Mouse (Mus musculus) kidney, postnatal 36 days (tissue): Measurements from ENCODE around the gene Tgfbr3l.
A peak's percentile ranks its signal among the peaks of the same experiment; 100 is the strongest.

Source experiments
- DNase-seq, 2 experiments: peaks; one replicate each; pipeline ENCODE4 v3.0.0; 2021 to 2022; ENCODE audit warnings: mixed read lengths in 2 of 2

Gene Tgfbr3l

GRCm38 (mm10) chr8:4247951-4248540 lies at the start of gene Tgfbr3l:
Gene Tgfbr3l, plus strand, starts transcription at chr8:4248214.
- no peak for DNase-seq

DNA sequence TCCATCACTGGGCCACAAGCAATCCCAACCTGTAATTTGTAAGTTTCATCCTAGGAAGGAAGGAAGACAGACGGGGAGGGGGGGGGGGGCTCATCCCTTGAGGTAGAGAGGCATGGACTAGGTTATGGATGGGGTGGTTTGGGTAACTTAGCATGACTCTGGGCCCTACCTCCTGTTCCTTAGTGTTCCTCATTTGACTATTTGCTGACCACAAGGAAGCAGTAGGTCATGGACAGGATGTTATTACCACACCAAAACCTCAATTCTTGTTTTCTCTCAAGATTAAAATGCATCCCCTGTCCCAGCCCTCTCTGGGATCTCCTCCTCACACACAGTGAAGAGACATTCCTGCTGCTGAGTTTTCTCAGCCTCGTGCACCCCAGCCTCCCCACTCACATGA lies 46.7 kb upstream of the Tgfbr3l start:
- DNase-seq = no peak

DNA sequence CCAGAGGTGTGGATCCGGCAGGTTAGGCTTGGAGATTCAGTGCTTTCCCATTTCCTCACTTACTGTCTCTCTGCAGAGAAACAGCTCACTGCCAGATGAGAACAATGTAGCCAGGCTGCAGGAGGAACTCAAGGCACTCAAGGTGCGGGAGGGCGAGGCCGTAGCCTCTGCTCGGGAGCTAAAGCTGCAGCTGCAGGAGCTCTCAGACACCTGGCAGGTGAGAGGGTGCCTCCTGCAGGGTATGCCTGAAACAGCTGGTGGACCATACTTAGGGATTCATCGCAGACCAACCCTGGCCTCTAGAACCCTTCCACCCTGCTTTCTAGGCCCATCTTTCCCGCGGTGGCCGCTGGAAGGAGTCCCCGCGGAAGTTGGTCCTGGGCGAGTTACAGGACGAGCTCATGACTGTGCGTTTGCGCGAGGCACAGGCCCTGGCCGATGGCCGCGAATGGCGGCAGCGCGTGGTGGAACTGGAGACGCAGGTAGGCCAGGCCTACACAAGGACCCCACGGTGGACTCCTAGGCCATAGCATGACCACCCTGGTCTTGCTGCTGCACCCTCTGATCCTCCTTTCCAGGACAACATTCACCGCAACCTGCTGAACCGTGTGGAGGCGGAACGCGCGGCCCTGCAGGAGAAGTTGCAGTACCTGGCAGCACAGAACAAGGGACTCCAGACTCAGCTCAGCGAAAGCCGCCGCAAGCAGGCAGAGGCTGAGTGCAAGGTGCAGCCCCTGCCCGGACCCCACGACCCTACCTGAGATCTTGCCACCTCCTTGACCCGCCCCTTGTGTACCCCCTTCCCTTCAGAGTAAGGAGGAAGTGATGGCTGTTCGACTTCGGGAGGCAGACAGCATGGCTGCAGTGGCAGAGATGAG lies 42.5 kb upstream of the Tgfbr3l start:
- DNase-seq = no peak

GRCm38 (mm10) chr8:4206182-4207015 lies 41.6 kb upstream of the Tgfbr3l start:
- DNase-seq = no peak

- DNase-seq = no peak
Measured at GRCm38 (mm10) chr8:4207016-4207350, 41.0 kb upstream of the Tgfbr3l start.

- no peak for DNase-seq
Measured at GRCm38 (mm10) chr8:4211097-4211496, 36.9 kb upstream of the Tgfbr3l start.

DNA sequence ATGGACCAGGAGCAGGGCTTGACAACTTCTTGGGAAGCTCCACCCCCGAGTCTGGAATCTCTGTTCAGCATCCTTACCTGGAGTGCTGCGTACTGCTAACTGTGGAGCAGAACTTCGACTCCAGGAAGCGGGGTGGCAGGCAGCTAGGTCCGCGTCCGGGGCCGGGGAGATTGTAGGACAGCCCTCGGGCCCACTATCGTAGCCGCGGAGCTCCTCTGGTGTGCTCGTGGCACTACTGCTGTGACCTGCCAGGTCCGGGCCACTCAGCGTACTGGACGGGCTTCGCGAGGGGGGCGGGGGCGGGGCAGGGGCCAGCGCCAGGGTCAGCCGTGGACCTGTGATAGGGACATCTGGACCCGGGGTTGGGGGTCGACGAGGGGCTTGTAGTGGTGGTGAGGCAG lies 35.2 kb upstream of the Tgfbr3l start:
- peak in 1 of 2 experiments; percentile 36 for DNase-seq

- peak; percentile 34 to 52 for DNase-seq
Measured at GRCm38 (mm10) chr8:4213210-4214005, 34.6 kb upstream of the Tgfbr3l start.

DNA sequence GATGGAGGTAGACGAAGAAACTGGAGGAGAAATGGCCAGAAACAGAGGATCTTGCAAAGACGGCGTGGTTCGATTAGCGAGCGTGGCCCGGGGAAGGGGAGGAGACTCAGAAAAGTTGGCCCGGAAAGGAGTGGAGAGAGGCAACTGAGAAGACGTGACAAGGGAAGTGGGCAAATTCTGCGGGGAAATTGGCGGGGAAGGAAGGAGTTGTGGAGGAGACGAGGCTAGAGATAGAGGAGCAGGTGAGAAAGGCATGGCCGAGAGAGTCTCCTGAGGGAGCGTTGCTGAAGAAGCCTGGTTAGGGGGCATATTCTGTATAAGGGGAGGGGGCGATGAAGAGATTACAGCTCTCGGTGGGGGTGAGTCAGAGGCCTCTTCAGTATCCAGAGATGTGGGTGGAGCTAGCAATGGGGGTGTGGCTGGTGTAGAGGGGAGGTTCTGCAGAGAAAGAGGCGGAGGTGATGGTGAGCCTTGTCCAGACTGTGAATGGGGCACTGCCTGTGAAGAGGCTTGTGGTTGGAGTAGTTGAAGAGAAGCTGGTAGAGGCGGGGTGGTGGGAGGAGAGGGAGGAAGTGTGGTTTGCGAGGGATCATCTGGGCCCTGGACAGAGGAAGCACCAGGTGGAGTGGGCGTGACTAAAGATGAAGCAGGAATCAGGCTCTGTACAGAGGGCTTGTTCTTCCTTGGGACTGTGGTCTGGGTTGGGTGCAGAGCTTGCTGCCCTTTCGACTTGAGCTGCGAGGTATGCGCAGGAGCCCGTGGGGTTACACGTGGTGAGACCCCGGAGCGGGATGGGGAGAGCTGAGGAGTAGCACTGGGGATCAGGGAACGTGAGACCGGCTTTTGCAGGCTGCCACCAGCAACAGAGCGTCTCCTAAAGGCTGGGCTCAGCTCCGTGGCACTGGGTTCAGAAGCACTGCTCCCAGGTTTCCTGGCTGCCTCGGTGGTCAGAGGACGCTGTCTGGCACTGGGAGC lies 33.7 kb upstream of the Tgfbr3l start:
- peak; percentile 39 to 52 for DNase-seq

- no peak for DNase-seq
Measured at GRCm38 (mm10) chr8:4216296-4216695, 31.7 kb upstream of the Tgfbr3l start.

DNA sequence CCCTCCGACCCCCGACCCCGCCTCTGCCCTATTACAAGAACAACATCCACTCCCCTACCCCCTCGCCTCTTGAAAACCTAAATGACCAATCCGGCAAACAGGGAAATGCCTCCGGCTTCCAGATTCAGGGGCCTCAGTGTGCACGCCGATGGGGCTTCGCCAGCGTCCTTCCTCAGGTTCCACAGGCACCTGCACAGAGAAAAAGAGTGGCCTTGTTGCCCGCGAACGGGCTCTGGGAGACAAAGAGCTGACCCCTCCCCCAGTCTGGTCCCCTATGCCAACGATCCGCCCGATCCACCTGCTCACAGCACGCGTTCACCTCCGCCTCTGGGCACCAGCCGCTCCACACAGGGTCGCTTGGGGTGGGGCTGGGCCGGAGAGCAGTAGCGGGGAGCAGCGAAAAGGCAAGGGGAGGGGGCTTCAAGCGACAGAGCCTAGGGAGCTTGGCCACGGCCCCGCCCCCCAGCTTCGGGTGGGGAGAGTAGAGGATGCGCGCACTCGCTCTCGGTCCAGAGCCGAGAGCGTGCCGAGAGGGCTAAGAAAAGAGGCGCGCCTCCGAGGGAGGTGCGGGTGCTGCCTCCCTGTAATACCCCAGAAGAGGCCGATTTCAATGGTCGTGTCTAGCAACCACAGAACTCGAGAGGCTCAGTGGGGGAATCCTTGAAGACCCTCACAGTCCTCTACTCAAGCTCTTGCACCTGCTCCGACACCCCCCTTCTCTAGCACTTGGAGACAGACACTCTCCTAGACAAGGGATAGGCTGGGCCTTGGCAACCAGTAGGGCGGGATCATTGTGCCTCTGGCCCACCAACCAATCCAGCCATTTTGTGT lies 31.0 kb upstream of the Tgfbr3l start, which contains the start of gene Prr36:
Prr36 (minus strand) TSS at position 669 of the 831 bp plus-strand sequence.
- DNase-seq = no peak

DNA sequence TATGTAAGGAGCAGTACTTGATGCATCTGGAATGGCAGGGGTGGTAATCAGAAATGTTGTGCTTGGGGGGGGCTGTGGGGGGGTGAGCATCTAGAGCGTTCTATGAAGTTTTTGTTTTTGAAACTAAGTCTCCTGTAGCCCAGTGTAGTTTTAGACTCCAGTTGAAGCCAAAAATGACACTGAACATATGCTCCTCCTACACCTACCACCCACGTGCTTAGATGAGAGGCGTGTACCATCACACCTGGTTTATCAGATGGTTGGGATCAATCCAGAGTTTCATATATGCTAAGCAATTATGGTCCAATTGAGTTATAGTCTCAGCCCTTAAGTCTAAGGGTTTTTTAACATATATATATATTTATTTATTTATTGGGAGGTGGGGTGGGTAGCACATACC lies 28.4 kb upstream of the Tgfbr3l start:
- no peak for DNase-seq

DNA sequence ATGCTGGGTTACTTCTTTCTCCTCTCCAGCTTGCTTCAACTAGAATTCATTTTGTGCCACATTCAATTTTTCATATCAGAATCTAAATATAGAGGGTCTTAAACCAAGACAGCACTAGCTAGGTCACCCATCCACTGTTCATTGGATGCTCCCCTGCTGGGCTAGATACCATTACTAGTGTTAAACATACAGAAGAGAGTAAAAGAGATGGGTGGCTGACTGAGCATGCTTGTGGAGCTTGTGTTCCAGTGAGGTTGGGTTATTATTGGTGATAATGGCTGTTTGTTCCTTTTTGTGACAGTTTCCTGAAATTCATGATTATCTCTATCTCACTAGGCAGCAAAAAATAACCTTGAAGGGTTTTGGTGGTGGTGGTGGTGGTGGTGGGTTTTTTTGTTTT lies 26.0 kb upstream of the Tgfbr3l start:
- DNase-seq = no peak

GRCm38 (mm10) chr8:4226323-4226722 lies 21.7 kb upstream of the Tgfbr3l start:
- DNase-seq = no peak

- DNase-seq = peak; percentile 13 to 54
Measured at GRCm38 (mm10) chr8:4226739-4227347, 21.2 kb upstream of the Tgfbr3l start, which contains the start of gene Lrrc8e. Gene Lrrc8e, plus strand, starts transcription at chr8:4226827.

DNA sequence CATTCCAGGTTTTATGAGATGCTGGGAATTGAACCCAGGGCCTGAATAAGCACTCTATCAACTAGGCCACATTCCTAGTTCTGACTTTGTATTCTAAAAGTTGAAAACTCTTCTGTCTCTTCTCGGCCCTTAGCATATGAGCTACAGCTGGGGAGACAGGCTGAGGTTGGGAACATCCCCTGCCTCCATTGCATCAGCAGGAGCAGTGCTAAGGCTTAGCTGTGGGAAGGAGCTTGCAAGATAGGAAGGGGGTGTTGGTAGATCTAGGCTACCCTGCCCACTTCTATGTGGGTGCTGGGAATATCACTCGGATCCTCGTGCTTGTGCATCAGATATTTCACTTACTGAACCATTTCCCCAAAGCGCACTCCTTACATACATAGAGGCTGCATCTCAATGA lies 20.1 kb upstream of the Tgfbr3l start:
- DNase-seq = no peak

GRCm38 (mm10) chr8:4229784-4230183 lies 18.2 kb upstream of the Tgfbr3l start:
- no peak for DNase-seq

- DNase-seq = no peak
Measured at GRCm38 (mm10) chr8:4230612-4231351, 17.2 kb upstream of the Tgfbr3l start.

DNA sequence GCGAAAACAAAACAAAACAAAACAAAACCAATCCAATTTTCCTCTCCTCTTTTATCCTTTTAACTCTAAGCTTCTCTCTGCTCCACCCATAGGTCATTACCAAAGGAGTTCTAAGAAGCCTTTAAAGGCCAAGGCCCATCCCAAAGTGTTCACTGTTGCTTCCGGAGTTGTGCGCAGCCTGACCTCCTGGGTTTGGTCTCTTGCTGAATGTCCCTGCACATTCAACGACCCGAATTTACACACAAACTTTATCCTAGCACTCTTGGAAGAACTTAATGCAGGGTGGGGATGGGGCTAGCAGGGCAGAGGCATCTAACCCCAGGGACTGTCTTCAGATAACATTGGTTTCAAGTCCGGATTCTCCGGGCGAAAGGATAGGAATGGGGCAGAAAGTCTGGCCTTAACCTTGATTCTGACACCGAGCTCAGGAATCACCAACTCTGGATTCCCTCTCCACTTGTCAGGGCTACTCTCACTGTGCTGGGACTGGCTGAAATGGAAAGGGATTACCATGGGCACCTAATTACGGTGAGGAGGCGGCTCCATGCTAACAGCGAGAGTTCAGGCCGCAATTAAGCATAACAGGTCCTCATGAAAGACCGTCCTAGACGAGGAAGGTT lies 10.1 kb upstream of the Tgfbr3l start:
- peak; percentile 37 to 50 for DNase-seq
